Mouse (Mus musculus): Measurements from ENCODE around the gene Arntl.

Gene Arntl

GRCm38 (mm10) chr7:113289211-113289610 is 81.9 kb downstream of the Arntl start:
- DNase-seq (ENCODE audit: inconsistent ontology term): no peak

GRCm38 (mm10) chr7:113291741-113292140 is 84.5 kb downstream of the Arntl start:
- no peak for DNase-seq (ENCODE audit: inconsistent ontology term)

GRCm38 (mm10) chr7:113292193-113292592 is 84.9 kb downstream of the Arntl start:
- no peak for DNase-seq (ENCODE audit: inconsistent ontology term)

- DNase-seq (ENCODE audit: inconsistent ontology term): no peak
Measured at GRCm38 (mm10) chr7:113294598-113294997, 87.3 kb downstream of the Arntl start.

- no peak for DNase-seq (ENCODE audit: inconsistent ontology term)
Measured at GRCm38 (mm10) chr7:113295077-113295890, 88.0 kb downstream of the Arntl start.

GRCm38 (mm10) chr7:113297813-113298212 is 90.5 kb downstream of the Arntl start:
- DNase-seq (ENCODE audit: inconsistent ontology term): no peak

- no peak for DNase-seq (ENCODE audit: inconsistent ontology term)
Measured at GRCm38 (mm10) chr7:113310136-113310535, 102.9 kb downstream of the Arntl start.

- peak; percentile 22 for DNase-seq (ENCODE audit: inconsistent ontology term)
Measured at GRCm38 (mm10) chr7:113311784-113312183, 104.5 kb downstream of the Arntl start.

- DNase-seq (ENCODE audit: inconsistent ontology term): no peak
Measured at GRCm38 (mm10) chr7:113320128-113320527, 112.9 kb downstream of the Arntl start.

- no peak for DNase-seq (ENCODE audit: inconsistent ontology term)
Measured at GRCm38 (mm10) chr7:113334036-113334435, 126.8 kb downstream of the Arntl start.

GRCm38 (mm10) chr7:113335250-113335649 is 128.0 kb downstream of the Arntl start:
- DNase-seq (ENCODE audit: inconsistent ontology term): no peak

GRCm38 (mm10) chr7:113347271-113347670 is 140.0 kb downstream of the Arntl start:
- DNase-seq (ENCODE audit: inconsistent ontology term): peak; percentile 69

GRCm38 (mm10) chr7:113347694-113348093 is 140.4 kb downstream of the Arntl start:
- no peak for DNase-seq (ENCODE audit: inconsistent ontology term)

GRCm38 (mm10) chr7:113349089-113349488 is 141.8 kb downstream of the Arntl start:
- DNase-seq (ENCODE audit: inconsistent ontology term): no peak

All from Muller cell, postnatal 12 days (primary cell).